Mouse (Mus musculus): ENCODE results near the gene Wfdc16. TPM values are rescaled to one million over a fixed set of nuclear protein-coding genes. Genes with fewer than 3 reads are reported as not detected.
"Not testable (repeated sequence)": the region's sequence is repeated elsewhere in the genome, so short reads cannot be mapped to it uniquely, and the experiment has no call there.

Gene Wfdc16
- polyA plus RNA-seq, 1 experiment from 2014 or later, result not detected

- Histone ChIP-seq H3K9me3 (replicated peaks) (no peaks in the 10 kb centered on the region), H3K36me3 (no peaks in the 10 kb centered on the region), H3K27ac (no peak within 1 kb of the TSS), H3K4me2 (no peak within 1 kb of the TSS), H3K27me3 (no peaks in the 10 kb centered on the region), H3K4me1 (replicated peaks) (no peaks in the 10 kb centered on the region), H3K4me3 (replicated peaks) (no peak within 1 kb of the TSS), H3K9ac (no peak within 1 kb of the TSS)
- DNase-seq (no peak), ATAC-seq (ENCODE audit: low read depth) (no peak)
- 45% methylated on average over 4 of the region's 4 CpGs for WGBS (ENCODE audit: insufficient replicate concordance)
Observed at GRCm38 (mm10) chr2:164593494-164593893, 45.1 kb downstream of the Wfdc16 start, which contains the start of gene Eppin. Gene Eppin, minus strand, starts transcription at chr2:164593594.

DNA sequence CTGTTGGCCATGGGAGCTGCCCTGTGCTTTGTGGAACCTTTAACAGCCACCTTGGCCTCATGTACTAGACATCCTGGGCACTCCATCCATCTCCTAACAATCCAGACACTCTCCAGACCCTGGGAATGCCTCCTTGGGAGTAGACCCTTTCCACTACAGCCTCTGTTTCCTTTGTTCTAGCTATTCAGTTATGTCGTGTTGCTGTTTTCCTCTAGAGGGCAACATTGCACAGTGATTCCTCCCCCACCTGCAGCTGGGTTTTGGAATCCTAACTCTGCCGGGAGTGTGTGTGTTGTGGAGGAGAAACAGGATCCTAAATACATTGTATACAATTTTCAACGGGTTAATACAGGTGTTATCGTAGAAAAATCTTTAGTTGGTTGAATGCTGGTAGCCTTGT lies 46.6 kb downstream of the Wfdc16 start:
- Histone ChIP-seq H3K4me1 (replicated peaks) (no peaks in the 10 kb centered on the region), H3K27me3 (no peaks in the 10 kb centered on the region), H3K9ac (no peak overlapping the region), H3K4me2 (no peak overlapping the region), H3K27ac (no peak overlapping the region), H3K4me3 (replicated peaks) (no peak overlapping the region), H3K36me3 (no peaks in the 10 kb centered on the region), H3K9me3 (replicated peaks) (no peaks in the 10 kb centered on the region)
- ATAC-seq (ENCODE audit: low read depth) (no peak), DNase-seq (no peak)
- WGBS (ENCODE audit: insufficient replicate concordance), result 7% methylated on average over 4 of the region's 4 CpGs

DNA sequence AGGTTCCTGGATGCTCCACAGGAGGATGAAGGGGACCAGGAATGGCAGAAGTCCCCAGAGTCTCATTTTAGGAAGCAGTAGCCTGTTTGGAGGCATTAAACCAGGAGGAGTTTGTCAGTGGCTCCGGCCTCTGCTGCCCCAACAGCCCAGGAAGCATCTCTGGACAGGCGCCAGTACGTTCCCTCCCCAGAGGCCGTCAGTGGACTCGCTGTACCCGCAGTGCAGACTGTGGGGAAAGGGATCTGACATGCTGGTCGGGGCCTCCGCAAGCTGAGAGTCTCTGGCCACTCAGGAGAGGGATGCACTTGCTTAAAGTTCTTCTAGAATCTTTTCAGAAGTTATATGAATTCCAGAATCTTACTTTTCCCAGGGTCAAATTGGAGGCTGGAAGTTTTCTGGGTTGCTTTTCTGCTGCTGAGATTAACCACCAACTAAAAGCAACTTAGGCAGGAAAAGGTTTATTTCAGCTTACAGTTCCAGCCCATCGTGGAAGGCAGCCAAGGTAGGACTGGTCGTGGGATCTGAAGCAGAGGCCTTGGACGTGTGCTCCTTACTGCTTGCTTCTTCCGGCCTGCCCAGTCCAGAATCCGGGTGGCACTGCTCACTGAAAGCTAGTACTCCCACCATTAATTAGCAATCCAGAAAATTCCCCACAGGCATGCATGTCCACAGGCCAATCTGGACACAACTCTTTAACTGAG lies 53.4 kb downstream of the Wfdc16 start, which contains the start of gene Wfdc6a:
TSS of gene Wfdc6a (minus strand) at position 423 of the 701 bp plus-strand sequence.
- not testable (repeated sequence) for ATAC-seq (ENCODE audit: low read depth); H3K4me3 ChIP-seq (replicated peaks); H3K4me1 ChIP-seq (replicated peaks); H3K9ac ChIP-seq; H3K4me2 ChIP-seq; H3K27me3 ChIP-seq; DNase-seq; H3K9me3 ChIP-seq (replicated peaks); H3K27ac ChIP-seq; H3K36me3 ChIP-seq
- 64% methylated on average over 13 of the region's 13 CpGs for WGBS (ENCODE audit: insufficient replicate concordance)

Other genes with a start within 250 kb of the Wfdc16 start
- 16.6 and 20.5 TPM in 2 replicates for gene Slpi, start 249.7 kb downstream of the Wfdc16 start, polyA plus RNA-seq (2015; fragmentation: Nextera tagmentation; extraction: Ambion mirVana)
- 0.02 TPM in 2 replicates for gene Rbpjl, start 235.7 kb downstream of the Wfdc16 start, polyA plus RNA-seq (2015; fragmentation: Nextera tagmentation; extraction: Ambion mirVana)
- gene Matn4, start 233.6 kb downstream of the Wfdc16 start, polyA plus RNA-seq (2015; fragmentation: Nextera tagmentation; extraction: Ambion mirVana), result 0.13 and 0.35 TPM in 2 replicates
- gene Sdc4, start 194.9 kb downstream of the Wfdc16 start, polyA plus RNA-seq (2015; fragmentation: Nextera tagmentation; extraction: Ambion mirVana), result 33.6 and 37.0 TPM in 2 replicates
- 28.5 and 33.2 TPM in 2 replicates for gene Sys1, start 181.8 kb downstream of the Wfdc16 start, polyA plus RNA-seq (2015; fragmentation: Nextera tagmentation; extraction: Ambion mirVana)
- 5.3 and 5.7 TPM in 2 replicates for gene Gm20458, start 177.8 kb downstream of the Wfdc16 start, polyA plus RNA-seq (2015; fragmentation: Nextera tagmentation; extraction: Ambion mirVana)
- not detected in 2 replicates for gene Trp53tg5, start 165.1 kb downstream of the Wfdc16 start, polyA plus RNA-seq (2015; fragmentation: Nextera tagmentation; extraction: Ambion mirVana)
- gene Dbndd2, start 152.7 kb downstream of the Wfdc16 start, polyA plus RNA-seq (2015; fragmentation: Nextera tagmentation; extraction: Ambion mirVana), result 0.79 and 1.9 TPM in 2 replicates
- gene Pigt, start 141.3 kb downstream of the Wfdc16 start, polyA plus RNA-seq (2015; fragmentation: Nextera tagmentation; extraction: Ambion mirVana), result 22.3 and 23.8 TPM in 2 replicates
- 1.2 and 1.9 TPM in 2 replicates for gene Wfdc2, start 76.4 kb downstream of the Wfdc16 start, polyA plus RNA-seq (2015; fragmentation: Nextera tagmentation; extraction: Ambion mirVana)
- not detected in 2 replicates for gene Spint3, start 65.3 kb downstream of the Wfdc16 start, polyA plus RNA-seq (2015; fragmentation: Nextera tagmentation; extraction: Ambion mirVana)
- 0.13 and 0.19 TPM in 2 replicates for gene Wfdc6a, start 53.3 kb downstream of the Wfdc16 start, polyA plus RNA-seq (2015; fragmentation: Nextera tagmentation; extraction: Ambion mirVana)
- not detected in 2 replicates for gene Eppin, start 45.2 kb downstream of the Wfdc16 start, polyA plus RNA-seq (2015; fragmentation: Nextera tagmentation; extraction: Ambion mirVana)
- not detected in 2 replicates for gene Wfdc6b, start 25.3 kb downstream of the Wfdc16 start, polyA plus RNA-seq (2015; fragmentation: Nextera tagmentation; extraction: Ambion mirVana)
- not detected in 2 replicates for gene Wfdc8, start 25.2 kb downstream of the Wfdc16 start, polyA plus RNA-seq (2015; fragmentation: Nextera tagmentation; extraction: Ambion mirVana)
- gene Wfdc10, start 17.2 kb upstream of the Wfdc16 start, polyA plus RNA-seq (2015; fragmentation: Nextera tagmentation; extraction: Ambion mirVana), result not detected in 2 replicates
- gene Wfdc9, start 17.8 kb upstream of the Wfdc16 start, polyA plus RNA-seq (2015; fragmentation: Nextera tagmentation; extraction: Ambion mirVana), result not detected in 2 replicates
- not detected in 2 replicates for gene Wfdc11, start 35.3 kb upstream of the Wfdc16 start, polyA plus RNA-seq (2015; fragmentation: Nextera tagmentation; extraction: Ambion mirVana)
- not detected in 2 replicates for gene Wfdc13, start 46.3 kb upstream of the Wfdc16 start, polyA plus RNA-seq (2015; fragmentation: Nextera tagmentation; extraction: Ambion mirVana)
- gene Spint4, start 59.7 kb upstream of the Wfdc16 start, polyA plus RNA-seq (2015; fragmentation: Nextera tagmentation; extraction: Ambion mirVana), result not detected in 2 replicates
- not detected in 2 replicates for gene Spint5, start 76.5 kb upstream of the Wfdc16 start, polyA plus RNA-seq (2015; fragmentation: Nextera tagmentation; extraction: Ambion mirVana)
- gene Wfdc3, start 107.1 kb upstream of the Wfdc16 start, polyA plus RNA-seq (2015; fragmentation: Nextera tagmentation; extraction: Ambion mirVana), result 0.93 and 1.0 TPM in 2 replicates
- gene Dnttip1, start 107.2 kb upstream of the Wfdc16 start, polyA plus RNA-seq (2015; fragmentation: Nextera tagmentation; extraction: Ambion mirVana), result 47.3 and 49.8 TPM in 2 replicates
- 762 and 764 TPM in 2 replicates for gene Ube2c, start 131.1 kb upstream of the Wfdc16 start, polyA plus RNA-seq (2015; fragmentation: Nextera tagmentation; extraction: Ambion mirVana)
- gene Tnnc2, start 141.2 kb upstream of the Wfdc16 start, polyA plus RNA-seq (2015; fragmentation: Nextera tagmentation; extraction: Ambion mirVana), result 5.1 and 8.4 TPM in 2 replicates
- gene Snx21, start 147.0 kb upstream of the Wfdc16 start, polyA plus RNA-seq (2015; fragmentation: Nextera tagmentation; extraction: Ambion mirVana), result 4.1 TPM in 2 replicates
- 18.8 and 20.3 TPM in 2 replicates for gene Acot8, start 166.1 kb upstream of the Wfdc16 start, polyA plus RNA-seq (2015; fragmentation: Nextera tagmentation; extraction: Ambion mirVana)
- 4.3 and 5.1 TPM in 2 replicates for gene Zswim3, start 166.3 kb upstream of the Wfdc16 start, polyA plus RNA-seq (2015; fragmentation: Nextera tagmentation; extraction: Ambion mirVana)
- 6.2 and 6.9 TPM in 2 replicates for gene Zswim1, start 183.9 kb upstream of the Wfdc16 start, polyA plus RNA-seq (2015; fragmentation: Nextera tagmentation; extraction: Ambion mirVana)
- gene Spata25, start 189.7 kb upstream of the Wfdc16 start, polyA plus RNA-seq (2015; fragmentation: Nextera tagmentation; extraction: Ambion mirVana), result not detected in 2 replicates
- 65.4 and 69.2 TPM in 2 replicates for gene Ctsa, start 194.1 kb upstream of the Wfdc16 start, polyA plus RNA-seq (2015; fragmentation: Nextera tagmentation; extraction: Ambion mirVana)
- gene Neurl2, start 194.7 kb upstream of the Wfdc16 start, polyA plus RNA-seq (2015; fragmentation: Nextera tagmentation; extraction: Ambion mirVana), result 2.4 and 2.5 TPM in 2 replicates
- gene Pltp, start 218.9 kb upstream of the Wfdc16 start, polyA plus RNA-seq (2015; fragmentation: Nextera tagmentation; extraction: Ambion mirVana), result 7.7 and 8.3 TPM in 2 replicates
- gene Pcif1, start 240.5 kb upstream of the Wfdc16 start, polyA plus RNA-seq (2015; fragmentation: Nextera tagmentation; extraction: Ambion mirVana), result 45.5 and 48.3 TPM in 2 replicates